Mouse (Mus musculus): ENCODE measurements around the gene Ccser1. TPM values are rescaled to one million over a fixed set of nuclear protein-coding genes. Genes with fewer than 3 reads are reported as not detected.
"Not testable (repeated sequence)": the region's sequence is repeated elsewhere in the genome, so short reads cannot be mapped to it uniquely, and the experiment has no call there.

Gene Ccser1
- total RNA-seq, 4 experiments from 2014 or later = 1.8 to 2.7 (median 2.1) TPM

DNA sequence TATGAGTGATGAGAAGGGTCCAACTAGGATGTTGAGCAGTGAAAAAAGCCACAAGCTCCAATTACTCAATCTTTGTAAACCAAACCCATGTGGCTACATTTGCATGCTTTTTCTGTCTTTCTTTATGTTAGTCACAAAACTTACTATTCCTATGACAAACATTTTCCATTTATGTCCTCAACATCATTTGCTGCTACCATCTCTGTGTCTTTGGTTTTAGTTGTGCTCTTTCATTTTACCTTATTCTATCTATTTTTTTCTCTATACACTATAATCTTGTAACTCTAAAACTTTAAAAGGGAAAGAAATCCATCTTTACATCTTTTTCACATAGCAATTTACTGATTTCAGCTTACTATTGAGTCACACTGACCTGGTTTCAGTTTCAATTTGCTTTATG lies 834.2 kb downstream of the Ccser1 start:
- DNase-seq (ENCODE audit: low spot score) = no peak

DNA sequence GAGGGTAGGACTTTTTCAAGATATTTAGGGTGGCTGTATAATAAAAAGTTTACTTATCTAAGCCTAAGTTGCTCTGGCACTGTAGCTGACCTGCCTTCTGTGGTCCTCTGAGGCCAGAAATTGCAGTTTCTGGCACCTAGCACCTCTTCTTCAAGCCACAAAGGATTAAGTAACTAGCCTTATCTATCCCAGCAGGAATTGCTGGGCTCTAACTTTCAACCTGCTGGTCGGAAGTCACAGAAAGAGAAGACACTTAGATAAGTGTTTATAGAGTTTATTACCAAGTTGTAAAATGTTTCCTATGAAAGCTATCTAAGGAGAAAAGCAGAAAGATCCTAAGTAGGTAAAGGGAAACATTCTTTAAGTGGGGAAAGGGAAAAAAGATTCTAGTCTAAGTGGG lies 864.3 kb downstream of the Ccser1 start:
- no peak for DNase-seq (ENCODE audit: low spot score)

DNA sequence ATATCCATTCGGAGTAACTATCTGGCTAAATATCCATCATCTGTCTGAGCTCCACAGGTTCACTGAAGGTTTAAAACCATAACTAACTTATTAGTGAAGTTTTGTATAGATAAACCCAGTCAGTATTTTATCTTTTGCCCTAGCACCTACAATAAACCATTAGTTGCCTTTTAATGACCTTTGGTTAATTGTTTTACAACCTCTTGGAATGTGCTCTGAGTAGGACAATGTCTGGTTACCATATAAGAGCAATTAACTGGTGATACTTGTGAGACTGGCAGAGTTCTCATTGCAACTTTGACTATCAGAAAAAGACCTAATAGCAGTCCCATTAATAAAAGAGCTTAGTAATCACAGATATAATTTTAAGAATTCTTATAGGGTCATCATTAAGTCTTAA lies 864.9 kb downstream of the Ccser1 start:
- not testable (repeated sequence) for DNase-seq (ENCODE audit: low spot score)

DNA sequence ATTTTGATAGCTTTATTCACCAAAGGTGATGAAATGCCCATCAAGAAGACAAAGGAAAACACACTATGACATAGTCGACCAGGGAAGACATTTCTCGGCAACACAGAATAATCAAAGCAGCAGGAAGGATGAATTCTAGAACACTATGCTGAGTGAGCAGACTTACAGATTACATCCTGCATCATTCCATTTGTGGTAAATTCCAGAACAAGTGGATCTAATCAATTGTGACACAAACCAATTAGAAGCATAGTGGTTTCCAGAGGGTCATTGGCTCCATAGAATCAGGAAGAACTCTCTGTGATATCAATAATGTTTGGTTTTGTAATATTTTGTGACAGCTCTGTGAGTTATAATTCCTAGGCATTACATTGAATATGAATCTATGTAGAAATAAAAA lies 875.2 kb downstream of the Ccser1 start:
- DNase-seq (ENCODE audit: low spot score) = no peak

DNA sequence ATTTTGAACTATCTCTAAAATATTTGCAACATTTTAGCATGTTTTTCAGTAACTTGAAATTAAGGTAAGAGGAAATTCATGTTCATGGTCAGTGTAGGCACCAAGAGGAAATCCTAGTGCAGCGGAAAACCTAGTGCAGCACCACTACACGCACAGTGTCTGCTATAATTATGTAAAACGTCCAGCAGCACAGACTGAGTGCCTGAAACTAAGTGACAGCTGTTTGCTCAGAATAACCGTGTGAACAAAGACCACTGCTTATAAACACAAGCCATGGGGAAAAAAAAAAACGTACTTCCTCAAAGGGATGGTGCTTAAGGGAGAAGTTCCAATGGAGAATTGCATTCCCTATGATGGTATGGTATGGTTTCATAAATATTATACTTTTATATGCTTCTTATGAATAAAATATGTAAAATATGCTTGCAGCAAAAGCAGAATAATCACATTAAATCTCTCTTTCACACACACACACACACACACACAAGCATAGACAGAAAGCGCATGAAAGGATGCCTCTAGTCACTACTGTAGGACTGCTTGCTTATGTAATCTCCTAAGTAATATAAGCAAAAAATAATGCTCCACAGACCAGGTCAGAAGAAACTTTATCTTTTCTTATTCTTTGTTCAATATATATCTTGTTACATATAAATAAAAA lies 886.4 kb downstream of the Ccser1 start:
- no peak for DNase-seq (ENCODE audit: low spot score)

DNA sequence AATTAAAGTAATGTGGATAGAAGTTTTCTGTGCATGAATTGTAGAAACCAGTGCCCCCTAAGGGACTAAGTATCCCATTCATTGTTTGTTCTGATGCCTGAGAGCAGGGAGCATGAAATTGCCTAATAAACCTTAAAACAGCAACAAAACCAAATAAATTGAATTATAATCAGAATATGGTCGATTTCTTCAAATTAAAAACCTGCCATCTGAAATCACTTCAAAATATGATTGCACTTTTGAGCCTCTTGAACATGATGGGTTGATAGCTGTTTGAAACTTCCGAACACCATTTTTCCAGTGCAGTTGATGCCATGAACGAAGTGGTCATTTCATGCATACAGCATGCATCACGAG lies 886.9 kb downstream of the Ccser1 start:
- no peak for DNase-seq (ENCODE audit: low spot score)

DNA sequence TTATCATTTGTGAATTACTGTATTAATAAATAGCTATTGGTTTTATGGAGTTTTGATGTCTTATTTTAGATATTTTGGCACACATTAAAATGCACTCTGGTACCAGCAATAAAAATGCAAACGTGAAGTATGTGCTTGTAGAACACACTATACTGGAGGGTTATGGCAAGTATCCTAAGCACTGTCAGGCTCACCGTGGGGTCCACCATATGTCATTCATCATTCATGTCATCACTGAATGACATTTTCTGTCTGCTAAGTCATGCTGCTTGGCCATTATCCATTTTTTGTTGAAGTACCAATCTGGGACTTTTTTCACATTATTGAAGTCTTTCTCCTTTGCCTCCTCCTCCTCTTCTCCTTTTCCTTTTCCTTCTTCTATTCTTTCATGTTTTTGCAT lies 925.3 kb downstream of the Ccser1 start:
- no peak for DNase-seq (ENCODE audit: low spot score)

DNA sequence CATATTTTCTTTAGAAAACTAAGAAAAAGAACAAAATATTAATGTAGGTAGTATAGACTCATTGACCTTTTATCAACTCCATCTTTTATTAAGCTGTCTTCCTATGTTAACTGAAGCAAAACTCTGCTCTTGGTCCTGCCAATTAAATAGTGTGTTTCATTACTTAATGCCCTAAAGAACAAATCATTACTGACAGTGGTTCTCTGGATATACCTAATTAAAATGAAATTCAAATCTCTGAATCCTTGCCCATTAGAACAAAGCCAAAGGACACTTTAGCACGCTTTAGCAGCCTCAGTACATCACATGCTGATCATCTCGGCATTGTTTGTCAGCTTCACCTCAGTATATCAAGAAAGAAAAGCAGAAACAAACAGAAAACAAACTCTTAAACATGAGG lies 952.4 kb downstream of the Ccser1 start:
- no peak for DNase-seq (ENCODE audit: low spot score)

DNA sequence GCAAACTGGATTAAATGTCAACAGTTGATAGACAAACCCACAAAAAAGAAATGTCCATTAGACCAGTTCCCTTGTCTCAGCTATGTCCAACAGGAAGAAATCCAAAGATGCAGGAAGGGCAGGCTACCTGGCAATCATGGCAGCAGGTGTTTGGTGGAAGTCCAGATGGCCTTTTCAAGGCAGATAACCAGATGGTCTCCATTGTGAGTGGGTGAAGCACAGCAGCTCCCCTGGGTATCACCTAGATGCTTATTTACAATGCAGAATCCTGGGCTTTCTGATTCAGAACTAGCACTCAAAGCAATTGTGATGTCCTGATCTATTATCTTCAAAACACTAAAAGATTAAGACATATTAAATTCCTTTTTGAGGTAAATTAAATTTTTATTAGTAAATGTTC lies 980.2 kb downstream of the Ccser1 start:
- DNase-seq (ENCODE audit: low spot score) = no peak

DNA sequence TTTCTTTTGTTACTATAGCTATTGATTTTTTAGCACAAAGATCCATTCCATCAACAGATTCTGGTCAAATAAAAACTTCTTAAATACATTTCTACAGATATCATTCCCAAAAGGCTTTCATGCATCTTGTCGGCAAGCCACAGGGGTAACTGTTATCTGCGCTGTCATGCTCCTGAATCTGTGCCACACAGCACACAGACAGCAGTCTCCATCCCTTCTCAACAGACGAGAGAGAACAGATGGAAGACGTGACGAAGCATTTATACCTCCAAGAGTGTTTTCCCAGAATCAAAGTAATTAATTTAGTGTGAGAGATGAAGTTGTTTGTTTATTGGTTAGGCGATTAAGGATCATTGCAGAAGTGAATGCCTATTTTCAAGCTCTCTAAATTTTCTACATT lies 982.5 kb downstream of the Ccser1 start:
- DNase-seq (ENCODE audit: low spot score) = no peak

DNA sequence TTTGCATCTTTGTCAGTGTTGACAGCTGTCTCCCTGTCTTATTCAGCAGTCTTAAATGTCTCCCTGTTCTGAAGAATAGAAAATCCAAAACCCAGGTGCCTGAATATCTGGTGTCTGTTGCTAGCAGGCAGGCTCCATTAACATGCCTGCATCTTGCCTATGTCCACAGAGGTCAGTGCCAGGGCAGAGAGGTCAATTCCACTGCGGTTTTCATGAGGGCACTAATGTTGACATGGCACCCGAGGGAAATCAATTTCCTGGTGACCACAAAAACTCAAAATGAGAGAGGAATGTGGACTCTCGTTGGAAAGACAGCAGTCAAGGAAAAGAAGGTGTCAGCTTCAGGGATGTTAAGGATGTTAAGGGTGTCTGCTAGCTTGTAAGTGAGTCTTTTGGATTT lies 983.7 kb downstream of the Ccser1 start:
- DNase-seq (ENCODE audit: low spot score) = no peak

DNA sequence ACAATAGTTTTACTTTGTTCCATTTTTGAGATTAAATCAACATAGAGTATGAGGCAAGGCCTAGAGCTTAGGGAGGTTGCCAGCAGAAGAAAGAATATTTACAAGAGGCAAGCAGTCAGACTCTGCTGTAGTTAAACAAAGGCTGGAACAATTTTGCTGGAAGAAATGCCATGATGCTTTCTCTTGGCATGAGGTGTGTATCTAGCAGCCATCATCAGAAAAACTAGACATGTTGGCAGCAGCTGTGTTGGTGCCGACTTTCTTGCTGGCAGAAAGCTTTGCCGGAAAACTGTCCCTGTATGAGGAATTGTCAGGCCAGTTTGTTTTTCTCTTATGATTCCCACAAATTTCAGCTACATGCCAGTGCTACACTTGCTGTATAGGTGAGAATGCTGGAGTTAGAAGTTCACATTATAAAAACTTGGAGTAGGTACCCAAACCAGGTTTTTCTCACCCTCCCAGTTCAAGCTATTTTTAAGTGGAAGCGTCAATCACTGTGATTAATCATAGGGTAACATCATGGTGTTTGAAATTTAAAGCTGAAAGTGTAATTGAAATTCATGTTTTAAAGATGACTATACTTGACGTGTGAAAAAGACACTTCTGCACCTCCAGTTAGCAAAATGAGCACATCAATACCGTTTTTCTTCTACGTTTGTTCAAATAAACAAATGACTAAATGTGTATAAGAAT lies 1016.5 kb downstream of the Ccser1 start:
- no peak for DNase-seq (ENCODE audit: low spot score)

DNA sequence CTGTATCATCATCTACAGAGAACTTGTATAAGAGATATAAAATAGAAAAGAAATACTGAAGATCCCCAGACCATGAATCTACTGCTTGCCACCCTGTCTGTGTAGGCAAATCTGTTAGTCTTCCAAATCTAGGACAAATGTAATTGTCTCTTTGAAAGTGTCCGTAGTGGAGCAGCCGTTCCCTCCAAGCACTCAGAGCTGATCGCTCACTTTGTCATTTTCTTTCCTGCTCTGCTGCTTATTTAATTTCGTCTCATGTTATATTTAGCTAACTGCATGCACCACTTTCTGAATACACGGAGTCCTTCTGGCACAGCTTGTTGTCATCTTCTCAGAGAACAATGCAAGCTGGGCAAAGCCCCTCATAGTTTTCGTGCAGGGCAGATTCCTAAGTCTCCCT lies 1018.6 kb downstream of the Ccser1 start:
- DNase-seq (ENCODE audit: low spot score) = no peak

DNA sequence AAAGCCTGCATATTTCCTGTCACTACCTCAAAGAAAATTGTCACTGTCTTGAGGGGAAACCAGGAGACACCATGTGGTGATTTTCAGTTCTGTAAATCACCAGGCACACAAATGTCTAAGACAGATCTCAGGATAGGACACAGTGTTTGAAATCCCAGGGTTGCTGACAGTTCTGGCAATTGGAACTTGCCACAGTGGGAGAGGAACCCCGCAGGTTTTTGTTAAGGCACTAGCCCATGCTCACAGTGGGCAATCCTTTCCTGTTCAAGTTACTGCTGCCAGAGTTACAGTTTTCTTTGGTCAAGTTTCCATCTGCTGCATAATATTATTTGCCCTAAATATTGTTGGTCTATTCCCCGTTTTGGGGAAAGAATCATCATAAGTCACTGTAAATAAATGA lies 1024.9 kb downstream of the Ccser1 start:
- no peak for DNase-seq (ENCODE audit: low spot score)

DNA sequence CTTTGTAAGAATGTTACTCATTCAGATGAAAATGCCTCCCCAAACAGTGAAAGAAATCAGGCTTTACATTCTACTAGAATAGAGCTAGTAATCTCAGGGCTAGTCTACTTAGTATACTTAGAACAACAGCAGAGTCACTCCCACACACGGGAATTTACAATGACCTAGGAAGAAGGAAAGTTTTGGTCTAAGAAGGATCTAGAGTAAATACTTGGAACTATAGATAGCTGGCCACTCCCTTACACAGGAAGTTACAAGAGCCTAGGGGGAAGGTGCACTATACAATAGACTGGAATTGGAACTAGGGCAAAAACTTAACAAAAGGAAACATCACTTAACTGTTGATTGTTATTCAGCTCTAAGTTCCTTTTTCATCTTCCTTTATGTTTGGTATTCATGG lies 1041.7 kb downstream of the Ccser1 start:
- DNase-seq (ENCODE audit: low spot score) = no peak

DNA sequence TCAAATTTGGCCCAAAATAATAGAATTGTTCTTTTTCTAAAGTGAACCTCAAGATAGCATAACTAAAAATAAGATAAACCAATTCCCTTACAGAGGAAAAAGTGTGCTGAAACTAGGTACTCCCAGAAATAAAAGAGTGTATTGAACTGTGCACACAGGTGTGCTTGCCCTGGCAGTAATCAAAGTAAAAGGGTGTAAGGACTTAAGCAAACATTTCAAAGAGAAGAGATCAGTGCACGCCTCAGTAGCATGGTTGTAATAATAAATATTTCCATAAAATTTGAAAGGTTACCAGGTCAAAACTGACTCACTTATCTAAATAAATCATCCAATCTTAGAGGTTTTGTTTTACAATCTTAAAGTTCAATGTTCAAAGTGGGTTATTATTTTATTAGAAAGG lies 1083.8 kb downstream of the Ccser1 start:
- no peak for DNase-seq (ENCODE audit: low spot score)

DNA sequence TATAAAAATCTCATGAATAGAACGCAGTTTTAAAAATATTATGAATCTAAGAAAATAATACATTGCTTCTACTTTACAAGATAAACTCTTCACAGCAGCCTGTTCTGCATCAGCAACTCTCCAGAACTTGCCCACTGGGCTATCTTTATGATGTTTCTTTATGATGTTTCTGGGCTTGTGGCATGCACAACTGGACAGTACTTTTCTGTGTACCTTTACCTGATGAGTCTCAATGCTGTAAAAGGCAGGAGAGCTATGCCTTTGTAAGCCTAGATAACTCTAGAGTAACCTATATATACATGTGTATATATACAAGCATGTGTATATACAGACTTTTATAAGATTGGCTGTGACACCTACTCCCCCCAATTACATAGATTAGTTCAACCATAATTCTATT lies 1084.4 kb downstream of the Ccser1 start:
- no peak for DNase-seq (ENCODE audit: low spot score)

DNA sequence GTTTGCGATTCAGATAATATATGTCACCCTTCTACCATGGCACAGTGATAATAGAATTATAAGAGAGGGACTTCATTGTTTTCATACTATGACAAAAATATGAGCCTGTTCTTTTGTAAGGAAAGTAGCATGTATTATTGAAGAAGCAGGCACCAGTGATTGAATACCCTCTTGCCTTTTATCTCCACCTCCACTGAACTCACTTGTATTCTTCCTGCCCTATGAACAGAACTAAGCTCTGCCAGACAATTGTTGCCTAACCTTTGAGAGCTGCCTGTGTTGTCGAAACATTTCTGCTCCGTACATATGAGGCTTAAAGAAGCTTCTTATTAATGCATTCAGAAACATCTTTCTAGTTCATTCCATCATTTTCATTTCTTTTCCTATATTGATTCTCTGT lies 1101.1 kb downstream of the Ccser1 start:
- DNase-seq (ENCODE audit: low spot score) = no peak

DNA sequence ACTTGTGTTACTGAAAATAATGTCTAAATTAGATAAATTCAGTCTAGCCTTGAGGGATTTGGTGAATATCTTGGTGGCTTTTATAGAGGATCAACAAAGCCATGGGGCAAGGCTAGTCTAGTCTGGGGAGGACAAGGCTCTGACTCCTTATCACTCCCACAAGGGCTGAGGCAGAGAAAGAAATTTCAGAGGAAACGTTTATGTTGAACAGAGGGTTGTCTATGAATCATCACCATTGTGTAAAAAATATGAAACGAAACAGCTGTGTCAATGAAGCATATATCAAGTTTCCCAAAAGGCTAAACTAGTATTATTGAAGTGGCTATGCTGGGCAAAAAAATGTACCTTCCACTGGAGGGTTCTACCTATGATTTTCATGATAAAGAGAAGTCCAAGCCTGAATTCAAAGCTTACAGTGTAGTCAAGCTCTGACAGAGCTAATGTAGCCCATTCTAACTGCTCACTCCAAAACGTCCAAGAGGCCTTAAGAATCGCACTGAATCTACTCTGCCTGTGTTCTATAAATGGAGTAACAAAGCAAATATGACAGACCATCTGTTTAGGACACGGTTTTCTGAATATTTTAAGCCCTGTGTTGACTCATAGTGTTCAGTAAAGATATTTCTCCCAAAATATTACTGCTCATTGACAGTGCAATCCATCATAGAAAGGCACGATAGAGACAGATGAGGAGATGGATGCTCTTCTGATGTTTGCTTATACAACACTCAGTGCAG lies 1121.6 kb downstream of the Ccser1 start:
- DNase-seq (ENCODE audit: low spot score) = no peak

DNA sequence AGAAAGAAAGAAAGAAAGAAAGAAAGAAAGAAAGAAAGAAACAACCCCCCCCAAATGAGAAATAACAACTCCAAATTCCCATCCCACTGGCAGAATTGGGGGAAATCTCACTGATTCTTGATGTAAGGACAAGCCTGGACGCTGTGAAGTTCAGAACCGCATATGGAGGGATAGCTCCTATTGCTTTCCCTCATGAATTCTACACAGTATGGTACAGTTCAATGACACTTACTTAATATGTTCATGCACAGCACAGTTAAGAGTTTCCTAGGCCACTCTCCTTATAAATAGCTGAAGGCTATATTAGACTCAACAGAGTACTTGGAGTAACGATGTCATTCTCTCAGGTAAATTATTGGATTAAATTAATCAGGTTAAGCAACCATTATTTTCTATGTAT lies 1138.5 kb downstream of the Ccser1 start:
- DNase-seq (ENCODE audit: low spot score) = no peak

DNA sequence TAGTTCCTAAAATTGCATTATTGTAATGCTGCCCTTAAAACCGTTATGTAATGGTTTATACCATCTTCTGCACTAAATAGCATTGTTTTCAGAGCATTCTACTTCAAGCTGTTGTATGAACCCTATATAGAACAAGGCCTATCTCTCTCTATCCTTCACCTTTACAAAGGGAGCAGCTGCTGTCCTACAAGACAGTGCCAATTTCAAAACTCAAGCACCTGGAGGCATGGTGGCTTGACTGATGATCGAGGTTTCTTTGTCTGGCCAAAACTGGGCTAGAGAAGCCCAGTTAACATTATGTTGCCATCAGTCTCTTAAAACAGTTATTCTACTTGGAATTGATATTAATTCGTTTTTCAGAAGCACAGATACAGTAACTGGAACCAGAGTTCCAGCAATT lies 1160.2 kb downstream of the Ccser1 start:
- no peak for DNase-seq (ENCODE audit: low spot score)

DNA sequence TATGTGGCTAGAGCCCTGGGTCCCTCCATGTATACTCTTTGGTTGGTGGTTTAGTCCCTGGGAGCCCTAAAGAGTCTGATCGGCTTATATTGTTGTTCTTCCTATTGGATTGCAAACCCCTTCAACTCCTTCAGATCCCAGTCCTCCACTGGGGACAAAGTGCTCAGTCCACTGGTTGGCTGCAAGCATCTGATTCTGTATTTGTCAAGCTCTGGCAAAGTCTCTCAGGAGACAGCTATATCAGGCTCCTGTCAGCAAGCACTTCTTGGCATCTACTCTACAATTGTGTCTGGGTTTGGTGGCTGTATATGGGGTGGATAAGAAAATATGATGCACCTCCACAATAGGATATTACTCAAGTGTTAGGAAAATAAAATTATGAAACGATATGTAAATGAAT lies 1187.7 kb downstream of the Ccser1 start:
- DNase-seq (ENCODE audit: low spot score) = no peak
